In the genomic region with DNA sequence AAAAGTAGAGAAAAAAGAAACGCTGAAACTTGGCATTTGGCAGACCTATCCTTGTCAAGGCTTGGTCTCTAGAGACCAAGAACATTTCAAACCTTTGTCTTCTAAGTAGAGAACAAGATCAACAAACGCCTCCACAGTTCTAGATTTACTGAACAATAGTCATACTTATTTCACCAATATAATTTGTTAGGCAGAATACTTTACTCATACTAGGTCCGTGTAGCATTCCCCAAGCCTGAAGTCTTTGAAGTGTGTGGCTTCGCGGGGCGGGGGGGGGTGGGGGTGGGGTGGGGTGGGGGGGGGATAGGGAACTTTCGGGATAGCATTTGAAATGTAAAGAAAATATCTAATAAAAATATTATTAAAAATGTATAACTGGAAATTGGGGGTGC, we compare ENCODE assay signal across 9 mouse cellular contexts. TPM values are rescaled to one million over a fixed set of nuclear protein-coding genes. Genes with fewer than 3 reads are reported as not detected.
A peak's percentile ranks its signal among the peaks of the same experiment; 100 is the strongest.
DNase-seq lines count a peak whose midpoint lies in the region; ATAC-seq and TF ChIP-seq lines count a peak whose summit lies in the region.
"Had no signal": no experiment of that assay in that cellular context is flagged by ENCODE, and none has a peak within 500 bp of the region (broad histone marks: within the 10 kb centered on the region; RNA-seq: fewer than 3 reads in every experiment).

No protein-coding gene starts in this region.

- no peak overlapping the region for H3K27ac ChIP-seq in layer of hippocampus, adult 2 months
- H3K27ac ChIP-seq in embryonic facial prominence, embryonic 15.5 days (replicated peaks), result peak overlapping the region; percentile 76
- H3K27ac ChIP-seq in intestine, postnatal 0 days (ENCODE audit: low read depth, low read length), result peak overlapping the region; percentile 97; the same call in 1 of the 2 replicates
- H3K27ac ChIP-seq in neural tube, embryonic 13.5 days (replicated peaks), result no peak overlapping the region

- peaks cover 21% of the 10 kb centered on the region for H3K4me1 ChIP-seq in embryonic facial prominence, embryonic 15.5 days
- peaks cover 8% of the 10 kb centered on the region for H3K4me1 ChIP-seq in intestine, postnatal 0 days (replicated peaks; ENCODE audit: control insufficient read depth, insufficient read depth, low read length)
- peaks cover 20% of the 10 kb centered on the region for H3K4me1 ChIP-seq in neural tube, embryonic 13.5 days (replicated peaks)

- H3K4me3 ChIP-seq in layer of hippocampus, adult 2 months, result peak overlapping the region; percentile 65
- peak overlapping the region; percentile 72 for H3K4me3 ChIP-seq in embryonic facial prominence, embryonic 15.5 days (replicated peaks)
- peak overlapping the region; percentile 84 for H3K4me3 ChIP-seq in intestine, postnatal 0 days (ENCODE audit: low read depth, low read length)
- peak overlapping the region; percentile 59 for H3K4me3 ChIP-seq in neural tube, embryonic 13.5 days

- 36% methylated on average over 7 of the region's 7 CpGs for WGBS in embryonic facial prominence, embryonic 15.5 days
- WGBS in intestine, postnatal 0 days, result 40% methylated on average over 7 of the region's 7 CpGs
- WGBS in neural tube, embryonic 13.5 days, result 52% methylated on average over 7 of the region's 7 CpGs

- H3K9me3 ChIP-seq in embryonic facial prominence, embryonic 15.5 days (replicated peaks), result no peaks in the 10 kb centered on the region
- H3K9me3 ChIP-seq in intestine, postnatal 0 days (ENCODE audit: control insufficient read depth), result no peaks in the 10 kb centered on the region
- no peaks in the 10 kb centered on the region for H3K9me3 ChIP-seq in neural tube, embryonic 13.5 days

- H3K9ac ChIP-seq in embryonic facial prominence, embryonic 15.5 days, result peak overlapping the region; percentile 7; the same call in 1 of the 2 replicates
- peak overlapping the region; percentile 90; the same call in 1 of the 2 replicates for H3K9ac ChIP-seq in intestine, postnatal 0 days (ENCODE audit: low read depth, low read length)
- H3K9ac ChIP-seq in neural tube, embryonic 13.5 days, result 0 out of 2 replicates have a peak overlapping the region, but pooled peaks have one; percentile 72

- no peaks in the 10 kb centered on the region for H3K27me3 ChIP-seq in embryonic facial prominence, embryonic 15.5 days
- no peaks in the 10 kb centered on the region for H3K27me3 ChIP-seq in intestine, postnatal 0 days (replicated peaks; ENCODE audit: control insufficient read depth, insufficient read depth, low read length)
- H3K27me3 ChIP-seq in neural tube, embryonic 13.5 days, result no peaks in the 10 kb centered on the region

- no peaks in the 10 kb centered on the region for H3K36me3 ChIP-seq in embryonic facial prominence, embryonic 15.5 days
- H3K36me3 ChIP-seq in intestine, postnatal 0 days (ENCODE audit: control insufficient read depth, insufficient read depth), result no peaks in the 10 kb centered on the region
- H3K36me3 ChIP-seq in neural tube, embryonic 13.5 days, result no peaks in the 10 kb centered on the region

- ATAC-seq in embryonic facial prominence, embryonic 15.5 days (ENCODE audit: insufficient number of reproducible peaks, low FRiP score, low TSS enrichment, low read depth), result 0 out of 2 replicates have a peak, but pooled peaks have one; percentile 13
- ATAC-seq in intestine, postnatal 0 days, result no peak
- ATAC-seq in neural tube, embryonic 13.5 days (ENCODE audit: low read depth), result no peak; the same call in 1 of the 2 replicates

- TF ChIP-seq CTCF in layer of hippocampus, adult 2 months (conservative IDR thresholded peaks at IDR 0.05), result no peak
- TF ChIP-seq CTCF in intestine, postnatal 0 days (IDR thresholded peaks at IDR 0.05; ENCODE audit: low read depth), result no peak

- DNase-seq in layer of hippocampus, adult 2 months (ENCODE audit: low spot score in 2 of 2), result no peak
- DNase-seq in layer of hippocampus, postnatal 10 days (ENCODE audit: low spot score in 2 of 2), result no peak
- DNase-seq in cerebellum, adult 9-11 months, result no peak
- DNase-seq in adrenal gland, postnatal 25 days, result no peak
- DNase-seq in gastrocnemius, adult 8-10 months (ENCODE audit: low spot score in 2 of 2), result no peak

- peak overlapping the region; percentile 67 for H3K4me2 ChIP-seq in embryonic facial prominence, embryonic 15.5 days (replicated peaks)
- H3K4me2 ChIP-seq in intestine, postnatal 0 days (replicated peaks; ENCODE audit: low read depth), result peak overlapping the region; percentile 74
- H3K4me2 ChIP-seq in neural tube, embryonic 13.5 days, result peak overlapping the region; percentile 72

RNA-seq across cellular contexts. Expression of gene Cpt2, which starts 0.4 kb away (rescaled TPM):
- total RNA-seq in layer of hippocampus, adult 2 months (2021), result 1 to 10 TPM; 6.6 to 8.5 TPM
- 1 to 10 TPM; 7.3 to 9.4 TPM for total RNA-seq in layer of hippocampus, postnatal 10 days (2021)
- 33.2 and 34.1 TPM in 2 replicates for polyA plus RNA-seq in embryonic facial prominence, embryonic 15.5 days (2015; fragmentation: Nextera tagmentation; extraction: Ambion mirVana)
- polyA plus RNA-seq in intestine, postnatal 0 days (2015; fragmentation: Nextera tagmentation; extraction: Ambion mirVana), result 128 and 130 TPM in 2 replicates
- polyA plus RNA-seq in neural tube, embryonic 13.5 days (2015; fragmentation: Nextera tagmentation; extraction: Ambion mirVana), result 21.3 and 22.7 TPM in 2 replicates
- 180 TPM in 2 replicates for total RNA-seq in adrenal gland, postnatal 25 days (2021)
- total RNA-seq in gastrocnemius, adult 8-10 months (2022), result 10 to 100 TPM; 47.3 to 67.2 (median 53.9) TPM

RNA-seq across cellular contexts. Expression of gene 0610037L13Rik, which starts 34.2 kb away (rescaled TPM):
- total RNA-seq in layer of hippocampus, adult 2 months (2021), result 10 to 100 TPM; 69.2 to 74.3 TPM
- total RNA-seq in layer of hippocampus, postnatal 10 days (2021), result 10 to 100 TPM; 65.2 to 73.8 TPM
- 145 and 154 TPM in 2 replicates for polyA plus RNA-seq in embryonic facial prominence, embryonic 15.5 days (2015; fragmentation: Nextera tagmentation; extraction: Ambion mirVana)
- polyA plus RNA-seq in intestine, postnatal 0 days (2015; fragmentation: Nextera tagmentation; extraction: Ambion mirVana), result 72.4 and 76.2 TPM in 2 replicates
- polyA plus RNA-seq in neural tube, embryonic 13.5 days (2015; fragmentation: Nextera tagmentation; extraction: Ambion mirVana), result 99.1 and 99.6 TPM in 2 replicates
- total RNA-seq in adrenal gland, postnatal 25 days (2021), result 53.2 and 79.0 TPM in 2 replicates
- total RNA-seq in gastrocnemius, adult 8-10 months (2022), result 10 to 100 TPM; 40.3 to 44.0 (median 43.0) TPM

RNA-seq across cellular contexts. Expression of gene Magoh, which starts 44.2 kb away (rescaled TPM):
- 10 to 100 TPM; 35.4 to 40.0 TPM for total RNA-seq in layer of hippocampus, adult 2 months (2021)
- total RNA-seq in layer of hippocampus, postnatal 10 days (2021), result 10 to 100 TPM; 46.5 to 51.9 TPM
- polyA plus RNA-seq in embryonic facial prominence, embryonic 15.5 days (2015; fragmentation: Nextera tagmentation; extraction: Ambion mirVana), result 160 and 167 TPM in 2 replicates
- polyA plus RNA-seq in intestine, postnatal 0 days (2015; fragmentation: Nextera tagmentation; extraction: Ambion mirVana), result 114 and 121 TPM in 2 replicates
- 146 and 149 TPM in 2 replicates for polyA plus RNA-seq in neural tube, embryonic 13.5 days (2015; fragmentation: Nextera tagmentation; extraction: Ambion mirVana)
- 71.6 and 79.4 TPM in 2 replicates for total RNA-seq in adrenal gland, postnatal 25 days (2021)
- total RNA-seq in gastrocnemius, adult 8-10 months (2022), result 10 to 100 TPM; 26.1 to 33.5 (median 27.6) TPM

RNA-seq across cellular contexts. Expression of gene Slc1a7, which starts 44.3 kb away (rescaled TPM):
- not detected for total RNA-seq in layer of hippocampus, adult 2 months (2021)
- under 1 TPM; 0.14 to 0.18 TPM for total RNA-seq in layer of hippocampus, postnatal 10 days (2021)
- 0.12 and 0.16 TPM in 2 replicates for polyA plus RNA-seq in embryonic facial prominence, embryonic 15.5 days (2015; fragmentation: Nextera tagmentation; extraction: Ambion mirVana)
- 0.10 and 0.14 TPM in 2 replicates for polyA plus RNA-seq in intestine, postnatal 0 days (2015; fragmentation: Nextera tagmentation; extraction: Ambion mirVana)
- polyA plus RNA-seq in neural tube, embryonic 13.5 days (2015; fragmentation: Nextera tagmentation; extraction: Ambion mirVana), result not detected in 2 replicates
- total RNA-seq in adrenal gland, postnatal 25 days (2021), result 0.58 TPM in 1 of 2 replicates, not detected in the other
- under 1 TPM in 3 of 4 experiments, not detected in 1; 0.15 to 0.27 (median 0.16) TPM for total RNA-seq in gastrocnemius, adult 8-10 months (2022)
- total RNA-seq: left cerebral cortex, postnatal 4 days had no signal

Comparison
In these comparisons a context has a peak if more than half of its experiments do, and no peak if none do; other contexts are left out.
1. H3K27ac ChIP-seq: peak in embryonic facial prominence, embryonic 15.5 days (single experiment) and intestine, postnatal 0 days (single experiment); none in layer of hippocampus, adult 2 months (single experiment) and neural tube, embryonic 13.5 days (single experiment).
2. H3K9ac ChIP-seq: peak in every context shown above with its lines; median percentile 90 in intestine, postnatal 0 days; 72 in neural tube, embryonic 13.5 days; 7 in embryonic facial prominence, embryonic 15.5 days.
3. RNA of gene Cpt2, which starts 0.4 kb away (total RNA-seq): 180 TPM in adrenal gland, postnatal 25 days and 47.3 to 67.2 TPM in gastrocnemius, adult 8-10 months; 7.3 to 9.4 TPM in layer of hippocampus, postnatal 10 days and 6.6 to 8.5 TPM in layer of hippocampus, adult 2 months; every median in the first group is over 4 times any median in the second.
4. Peak in every context shown above with its lines, with median percentiles within 50 percentile points of each other: H3K4me3 ChIP-seq and H3K4me2 ChIP-seq.